Mouse (Mus musculus) bone marrow, adult 2 months (tissue): Measurements from ENCODE around the gene Kalrn.

Experiments
- CTCF ChIP-seq: fragments of 200-500 bp; IDR thresholded peaks from 2 replicates; pipeline ENCODE4 v1.5.1; 2011; ENCODE audit warnings: low read length, control low read depth; ENCODE audit not compliant: control insufficient read depth, insufficient read depth
- POLR2A ChIP-seq: fragments of 200-500 bp; IDR thresholded peaks from 2 replicates; pipeline ENCODE4 v1.6.1; 2011; ENCODE audit warnings: low read depth, mild to moderate bottlenecking, control low read depth, low read length, borderline replicate concordance; ENCODE audit not compliant: control insufficient read depth

DNA sequence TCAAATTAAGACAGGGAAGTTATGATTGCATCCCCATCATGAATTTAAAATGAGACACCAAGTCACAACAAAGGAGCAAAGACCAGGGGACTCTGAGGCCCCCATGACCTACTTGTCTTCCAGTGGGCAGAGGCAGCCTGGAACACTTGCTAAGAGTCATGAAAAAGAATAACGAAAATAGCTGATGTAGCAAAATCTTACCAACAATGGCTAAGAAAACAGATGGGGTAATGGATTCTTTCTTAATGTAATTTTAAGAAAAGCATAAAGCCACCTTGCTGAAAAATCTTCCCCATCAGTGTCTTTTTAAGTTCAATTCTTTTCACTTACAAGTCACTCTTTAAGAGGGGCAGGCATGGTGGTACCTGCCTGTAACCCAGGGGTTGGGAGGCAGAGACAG lies 89.1 kb downstream of the Kalrn start:
- no peak for TF ChIP-seq CTCF
- TF ChIP-seq POLR2A, result no peak
